25 mouse cellular contexts compared by ENCODE assay signal in the genomic region with DNA sequence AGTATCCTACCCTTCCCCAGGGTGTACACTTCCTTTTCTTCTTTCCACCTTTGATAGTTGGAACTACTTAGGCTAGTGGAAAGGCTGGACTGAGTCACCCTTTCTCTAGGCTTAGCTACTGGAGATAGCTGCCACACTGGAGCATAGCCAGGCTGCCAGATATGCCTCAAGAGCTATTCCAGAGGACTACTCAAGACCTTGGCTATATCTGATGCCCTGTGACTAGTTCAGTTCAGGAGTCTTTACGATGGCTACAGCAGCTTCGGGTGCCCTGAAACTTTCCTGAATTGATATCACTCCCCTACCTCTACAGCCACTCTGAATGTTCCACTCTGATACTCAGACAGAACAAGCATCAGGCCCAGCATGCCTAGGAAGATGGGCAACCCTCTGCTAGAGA. TPM values are rescaled to one million over a fixed set of nuclear protein-coding genes. Genes with fewer than 3 reads are reported as not detected.
"Had no signal": no experiment of that assay in that cellular context is flagged by ENCODE, and none has a peak within 500 bp of the region (broad histone marks: within the 10 kb centered on the region; RNA-seq: fewer than 3 reads in every experiment).

No protein-coding gene starts in this region.

- ATAC-seq: intestine, embryonic 16.5 days; lung, postnatal 0 days had no signal

- H3K9ac ChIP-seq: kidney, embryonic 15.5 days; midbrain, embryonic 12.5 days; stomach, embryonic 15.5 days had no signal

- H3K4me3 ChIP-seq: kidney, embryonic 15.5 days; limb, embryonic 10.5 days; megakaryocyte, embryonic 14.5 days; midbrain, embryonic 12.5 days; stomach, embryonic 15.5 days had no signal

- H3K27ac ChIP-seq: kidney, embryonic 15.5 days; limb, embryonic 10.5 days; midbrain, embryonic 12.5 days; stomach, embryonic 15.5 days had no signal

- H3K4me1 ChIP-seq: stomach, embryonic 15.5 days had no signal

- H3K36me3 ChIP-seq: kidney, embryonic 15.5 days; limb, embryonic 10.5 days; midbrain, embryonic 12.5 days; stomach, embryonic 15.5 days had no signal

- H3K27me3 ChIP-seq: kidney, embryonic 15.5 days; megakaryocyte, embryonic 14.5 days; stomach, embryonic 15.5 days had no signal

- H3K4me2 ChIP-seq: kidney, embryonic 15.5 days; midbrain, embryonic 12.5 days; stomach, embryonic 15.5 days had no signal

- DNase-seq: kidney, adult 2 months; kidney, postnatal 14 days; lung, adult 18-20 months; lung, postnatal 4 days; retina, postnatal 1 day; right cerebral cortex, postnatal 14 days; thymus, adult 2 months; thymus, postnatal 36 days had no signal

- H3K9me3 ChIP-seq: kidney, embryonic 15.5 days; limb, embryonic 10.5 days; megakaryocyte, embryonic 14.5 days; midbrain, embryonic 12.5 days; stomach, embryonic 15.5 days had no signal

RNA-seq across cellular contexts. Expression of gene Gm11027, which starts 10.4 kb away (rescaled TPM):
- total RNA-seq: layer of hippocampus, adult 8-10 months; layer of hippocampus, postnatal 14 days; left cerebral cortex, adult 18-20 months; left cerebral cortex, postnatal 10 days; midbrain, postnatal 0 days had no signal
- polyA plus RNA-seq: intestine, embryonic 16.5 days; kidney, adult 2 months; kidney, embryonic 15.5 days; large intestine, adult 2 months; limb, embryonic 10.5 days; limb, embryonic 14.5 days; lung, postnatal 0 days; midbrain, embryonic 12.5 days; midbrain, postnatal 0 days; neural tube, embryonic 14.5 days; spleen, adult 2 months; stomach, embryonic 15.5 days; testis, adult 2 months; thymus, adult 2 months had no signal
